Mouse (Mus musculus): ENCODE measurements around the gene Rfk. TPM values are rescaled to one million over a fixed set of nuclear protein-coding genes. Genes with fewer than 3 reads are reported as not detected.

Rfk gene
- polyA plus RNA-seq, 1 experiment from 2014 or later, result 69.7 TPM

DNA sequence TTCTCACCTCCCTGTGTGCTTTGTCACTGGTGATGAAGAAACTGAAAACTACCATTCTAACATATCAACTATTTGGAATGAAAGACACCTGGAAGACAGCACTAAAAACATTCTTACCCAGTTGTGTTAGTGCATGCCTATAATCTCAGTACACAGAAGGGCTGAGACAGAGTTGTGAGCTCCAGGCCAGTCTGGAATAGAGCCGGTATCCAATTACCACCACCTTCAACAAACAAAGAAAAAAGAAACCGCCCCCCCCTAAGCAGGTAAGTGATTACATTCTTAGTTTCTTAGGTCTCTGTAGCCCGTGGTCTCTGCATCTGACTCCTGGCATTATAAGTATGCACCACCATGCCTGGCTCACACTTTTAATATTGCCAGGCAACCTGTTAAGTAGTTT lies 977 bp upstream of the Rfk start:
- peak overlapping the region; percentile 92; the same call in 1 of the 2 replicates for H3K4me3 ChIP-seq
- H3K36me3 ChIP-seq (replicated peaks), result peaks cover 19% of the 10 kb centered on the region
- peaks cover 15% of the 10 kb centered on the region for H3K27me3 ChIP-seq (replicated peaks; ENCODE audit: low read depth, poor library complexity, severe bottlenecking)
- no peak for DNase-seq (ENCODE audit: low spot score)
- H3K27ac ChIP-seq (replicated peaks), result no peak overlapping the region
- H3K4me1 ChIP-seq, result peaks cover 16% of the 10 kb centered on the region
- WGBS, result 13% methylated on average over 3 of the region's 3 CpGs
- no peaks in the 10 kb centered on the region for H3K9me3 ChIP-seq

DNA sequence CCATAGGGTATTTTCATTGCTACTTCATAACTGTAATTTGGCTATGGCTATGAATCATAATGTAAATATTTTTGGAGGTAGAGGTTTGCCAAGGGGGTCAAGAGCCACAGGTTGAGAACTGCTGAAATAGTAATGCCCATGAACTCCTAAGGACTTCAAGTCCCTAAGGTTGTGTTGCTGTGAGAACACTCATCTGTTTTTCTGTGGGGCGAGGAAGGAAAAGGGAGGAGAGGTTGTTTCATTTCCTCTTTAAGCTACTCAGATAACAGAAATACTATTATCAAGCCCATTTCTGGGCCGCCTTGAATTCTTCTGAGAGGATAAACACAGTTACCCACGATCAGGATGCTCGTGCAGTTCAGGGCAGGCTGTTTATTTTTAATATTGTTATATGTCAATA lies 3.0 kb downstream of the Rfk start:
- Histone ChIP-seq H3K36me3 (replicated peaks) (peaks cover 50% of the 10 kb centered on the region), H3K4me1 (peaks cover 16% of the 10 kb centered on the region)

DNA sequence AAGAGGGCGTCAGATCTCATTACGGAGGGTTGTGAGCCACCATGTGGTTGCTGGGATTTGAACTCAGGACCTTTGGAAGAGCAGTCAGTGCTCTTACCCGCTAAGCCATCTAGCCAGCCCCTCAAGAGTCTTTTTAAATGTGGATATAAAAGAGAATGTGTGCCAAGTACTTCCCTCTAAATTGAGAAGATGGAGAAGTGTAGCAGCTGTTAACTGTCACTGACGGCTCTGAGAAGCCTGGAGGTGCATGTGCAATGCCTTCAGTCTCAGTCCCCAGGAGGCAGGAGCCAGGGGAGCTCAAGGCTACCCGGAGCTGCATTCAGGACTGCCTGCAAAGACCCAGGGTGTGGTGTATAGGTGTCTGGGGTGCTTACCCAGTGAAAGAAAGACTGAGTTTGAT lies 4.1 kb downstream of the Rfk start:
- 84% methylated on average over 5 of the region's 5 CpGs for WGBS
- H3K4me3 ChIP-seq, result no peak overlapping the region
- H3K36me3 ChIP-seq (replicated peaks), result peaks cover 50% of the 10 kb centered on the region
- no peak overlapping the region for H3K27ac ChIP-seq (replicated peaks)
- H3K4me1 ChIP-seq, result peaks cover 15% of the 10 kb centered on the region
- H3K27me3 ChIP-seq (replicated peaks; ENCODE audit: low read depth, poor library complexity, severe bottlenecking), result peaks cover 5% of the 10 kb centered on the region
- no peaks in the 10 kb centered on the region for H3K9me3 ChIP-seq
- no peak for DNase-seq (ENCODE audit: low spot score)

More for the DNA sequence above, 3.0 kb downstream of the Rfk start:
- no peak for DNase-seq (ENCODE audit: low spot score)
- 85% methylated on average over 4 of the region's 4 CpGs for WGBS
- Histone ChIP-seq H3K9me3 (no peaks in the 10 kb centered on the region), H3K27ac (replicated peaks) (no peak overlapping the region), H3K27me3 (replicated peaks; ENCODE audit: low read depth, poor library complexity, severe bottlenecking) (peaks cover 15% of the 10 kb centered on the region), H3K4me3 (no peak overlapping the region)

DNA sequence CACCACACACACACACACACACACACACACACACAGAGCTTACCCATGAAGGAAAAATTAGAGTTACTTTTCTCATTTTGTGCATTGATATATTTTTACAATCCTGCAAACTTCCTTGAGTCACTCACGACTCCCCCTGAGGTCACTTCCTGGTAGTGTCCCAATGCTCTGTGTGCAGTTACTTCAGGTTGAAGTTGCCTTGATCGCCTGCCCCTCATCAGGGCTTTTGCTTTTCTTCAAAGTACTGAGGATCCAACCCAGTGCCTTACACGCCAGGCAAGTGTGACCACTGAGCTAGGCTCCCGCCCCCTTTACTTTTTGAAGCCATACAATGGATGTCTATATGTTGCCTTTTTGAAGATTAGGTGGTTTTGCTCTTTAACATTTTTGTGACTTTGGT lies 6.1 kb downstream of the Rfk start:
- 89% methylated on average over 4 of the region's 4 CpGs for WGBS

DNA sequence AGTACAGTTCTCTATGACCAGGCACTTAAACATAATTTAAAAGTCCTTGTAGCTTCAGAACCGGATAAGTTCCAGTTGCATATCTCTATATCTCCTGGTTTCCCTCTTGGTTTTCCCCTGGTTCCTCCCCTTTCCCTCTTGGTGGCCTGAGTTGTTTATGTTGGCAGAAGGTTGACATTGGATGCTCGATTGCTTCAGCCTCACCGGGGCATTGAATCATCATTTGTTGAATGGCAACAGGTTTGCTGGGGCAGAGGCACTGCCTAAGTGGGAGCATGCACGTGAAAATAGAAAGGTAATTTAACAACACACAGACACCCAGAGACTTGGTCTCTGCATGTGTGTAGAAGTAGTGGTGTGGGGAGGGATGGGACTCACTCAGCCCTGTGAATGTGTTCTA lies 6.7 kb downstream of the Rfk start:
- no peaks in the 10 kb centered on the region for H3K27me3 ChIP-seq (replicated peaks; ENCODE audit: low read depth, poor library complexity, severe bottlenecking)
- no peak for DNase-seq (ENCODE audit: low spot score)
- H3K27ac ChIP-seq (replicated peaks), result no peak overlapping the region
- no peaks in the 10 kb centered on the region for H3K9me3 ChIP-seq
- no peak overlapping the region for H3K4me3 ChIP-seq
- 90% methylated on average over 4 of the region's 4 CpGs for WGBS
- H3K36me3 ChIP-seq (replicated peaks), result peaks cover 50% of the 10 kb centered on the region
- no peaks in the 10 kb centered on the region for H3K4me1 ChIP-seq

More for the DNA sequence above, 6.1 kb downstream of the Rfk start:
- Histone ChIP-seq H3K27ac (replicated peaks) (no peak overlapping the region), H3K4me3 (no peak overlapping the region), H3K4me1 (peaks cover 4% of the 10 kb centered on the region; the same call in 1 of the 2 replicates), H3K9me3 (no peaks in the 10 kb centered on the region), H3K36me3 (replicated peaks) (peaks cover 50% of the 10 kb centered on the region), H3K27me3 (replicated peaks; ENCODE audit: low read depth, poor library complexity, severe bottlenecking) (no peaks in the 10 kb centered on the region)
- no peak for DNase-seq (ENCODE audit: low spot score)

DNA sequence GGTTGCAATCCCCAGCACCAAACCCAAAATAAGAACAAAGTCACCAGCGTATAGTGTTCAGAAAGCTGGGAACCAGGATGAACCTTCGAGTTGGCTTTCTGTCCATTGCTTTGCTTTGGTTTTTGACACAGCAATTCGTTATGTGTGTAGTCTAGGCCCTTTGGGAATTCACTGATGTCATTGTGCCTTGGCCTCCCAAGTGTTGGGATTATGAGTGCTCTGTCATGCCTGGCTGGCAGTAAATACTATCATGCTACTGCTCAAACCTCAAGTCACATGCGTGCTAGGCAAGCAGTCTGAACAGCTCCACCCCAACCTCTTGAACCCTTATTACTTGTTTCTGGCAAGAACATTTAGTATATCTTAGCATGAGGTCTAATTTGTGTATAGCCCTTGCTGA lies 9.3 kb downstream of the Rfk start:
- H3K36me3 ChIP-seq (replicated peaks), result peaks cover 28% of the 10 kb centered on the region
- H3K4me1 ChIP-seq, result no peaks in the 10 kb centered on the region
- H3K9me3 ChIP-seq, result peaks cover 9% of the 10 kb centered on the region; the same call in 1 of the 2 replicates
- no peaks in the 10 kb centered on the region for H3K27me3 ChIP-seq (replicated peaks; ENCODE audit: low read depth, poor library complexity, severe bottlenecking)
- 90% methylated on average over 4 of the region's 4 CpGs for WGBS
- no peak overlapping the region for H3K27ac ChIP-seq (replicated peaks)
- no peak for DNase-seq (ENCODE audit: low spot score)
- H3K4me3 ChIP-seq, result no peak overlapping the region

DNA sequence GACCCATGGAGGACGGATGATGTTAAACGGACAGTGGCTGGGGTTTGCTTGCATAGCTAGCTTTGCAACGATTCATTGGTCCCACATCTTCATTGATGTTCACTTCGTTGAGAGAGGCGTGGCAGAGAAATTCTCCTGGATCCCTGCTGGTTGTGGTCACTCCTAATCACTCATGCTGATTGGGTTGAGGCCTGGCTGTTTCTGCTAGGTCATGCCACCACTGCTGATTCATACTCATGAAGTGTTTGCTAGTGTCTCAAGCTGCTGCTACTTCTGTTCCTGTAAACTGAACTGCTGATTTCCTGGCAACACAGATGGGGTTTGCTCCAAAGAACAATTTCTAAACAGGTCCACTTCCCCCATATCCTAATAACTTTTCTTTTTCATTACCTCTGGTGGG lies 13.0 kb downstream of the Rfk start:
- Histone ChIP-seq H3K4me3 (no peak overlapping the region), H3K27me3 (replicated peaks; ENCODE audit: low read depth, poor library complexity, severe bottlenecking) (no peaks in the 10 kb centered on the region), H3K36me3 (replicated peaks) (no peaks in the 10 kb centered on the region), H3K4me1 (no peaks in the 10 kb centered on the region), H3K27ac (replicated peaks) (no peak overlapping the region), H3K9me3 (peaks cover 9% of the 10 kb centered on the region; the same call in 1 of the 2 replicates)
- no peak for DNase-seq (ENCODE audit: low spot score)
- 91% methylated on average over 5 of the region's 5 CpGs for WGBS

DNA sequence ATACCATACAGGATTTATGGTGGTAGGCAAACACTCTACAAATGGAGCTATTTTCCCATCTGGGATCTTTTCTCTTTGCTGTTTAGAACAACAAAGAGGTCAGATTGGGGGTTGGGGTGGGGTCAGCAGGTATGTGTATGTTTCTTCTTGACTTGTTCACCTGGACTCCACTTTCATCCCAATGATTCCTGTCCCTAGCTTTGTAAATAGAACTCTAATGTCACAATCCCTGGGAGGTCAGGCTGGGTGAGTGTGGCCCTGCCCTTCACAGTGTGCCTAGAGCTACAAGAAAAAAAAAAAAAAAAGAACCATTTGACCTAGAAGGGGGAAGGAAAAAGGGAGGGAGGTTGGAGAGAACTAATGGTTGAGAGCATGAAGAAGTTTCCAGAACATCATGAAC lies 14.7 kb downstream of the Rfk start:
- no peak for DNase-seq (ENCODE audit: low spot score)
- Histone ChIP-seq H3K9me3 (peaks cover 9% of the 10 kb centered on the region; the same call in 1 of the 2 replicates), H3K27ac (replicated peaks) (no peak overlapping the region), H3K4me3 (no peak overlapping the region), H3K4me1 (no peaks in the 10 kb centered on the region), H3K36me3 (replicated peaks) (no peaks in the 10 kb centered on the region), H3K27me3 (replicated peaks; ENCODE audit: low read depth, poor library complexity, severe bottlenecking) (no peaks in the 10 kb centered on the region)

DNA sequence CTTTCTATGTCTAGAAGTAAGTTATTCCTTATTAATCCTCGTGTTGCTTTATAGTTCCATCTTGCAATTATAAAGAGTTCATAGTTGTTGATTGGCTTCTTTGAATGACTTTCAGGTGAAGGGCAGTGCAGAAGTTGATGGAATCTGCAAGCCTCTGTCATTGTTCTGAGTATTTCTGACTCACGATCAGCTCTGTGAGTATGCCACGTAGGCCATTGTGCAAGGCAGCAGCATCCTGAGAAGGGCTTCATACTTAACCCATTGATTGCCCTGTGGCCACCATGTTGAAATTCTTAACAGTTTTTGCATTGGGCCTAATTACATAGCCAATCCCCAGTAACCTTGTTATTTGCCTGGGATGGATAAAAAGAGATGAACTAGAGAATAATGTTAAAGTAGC lies 15.5 kb downstream of the Rfk start:
- WGBS, result 67% methylated on average over 3 of the region's 3 CpGs
- H3K4me3 ChIP-seq, result no peak overlapping the region
- no peaks in the 10 kb centered on the region for H3K36me3 ChIP-seq (replicated peaks)
- H3K27me3 ChIP-seq (replicated peaks; ENCODE audit: low read depth, poor library complexity, severe bottlenecking), result no peaks in the 10 kb centered on the region
- no peak for DNase-seq (ENCODE audit: low spot score)
- H3K27ac ChIP-seq (replicated peaks), result no peak overlapping the region
- H3K9me3 ChIP-seq, result peaks cover 9% of the 10 kb centered on the region; the same call in 1 of the 2 replicates
- no peaks in the 10 kb centered on the region for H3K4me1 ChIP-seq

DNA sequence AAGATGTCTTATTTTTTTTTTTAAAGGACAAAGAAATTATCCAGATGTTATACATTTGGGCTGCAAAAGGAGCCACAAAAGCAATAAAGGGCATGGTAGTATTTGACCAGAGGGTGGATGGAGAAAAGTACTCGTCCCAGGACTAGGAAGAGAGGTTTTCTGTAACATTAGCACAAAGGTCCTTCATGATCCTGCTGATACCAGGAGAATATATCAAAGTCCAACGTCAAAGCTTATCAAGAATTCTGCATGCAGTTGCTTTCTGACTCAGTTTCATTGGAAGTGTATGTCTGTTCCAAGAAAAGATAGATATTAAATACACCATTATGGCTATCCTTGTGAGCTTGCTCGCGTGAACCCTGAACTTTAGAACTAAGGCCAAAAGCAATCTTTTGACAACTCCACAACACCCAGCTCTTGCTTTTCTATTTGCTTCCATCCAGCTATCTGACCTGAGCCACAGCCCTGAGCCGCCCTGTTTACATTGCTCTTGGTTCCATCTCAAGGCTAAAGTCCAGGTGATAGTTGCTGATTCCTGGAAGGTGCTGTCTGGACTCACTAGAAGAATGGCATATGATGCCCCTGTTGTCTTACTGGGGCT lies 16.7 kb downstream of the Rfk start:
- H3K4me3 ChIP-seq, result no peak overlapping the region
- WGBS, result 86% methylated on average over 5 of the region's 5 CpGs
- no peak for DNase-seq (ENCODE audit: low spot score)
- H3K4me1 ChIP-seq, result no peaks in the 10 kb centered on the region
- peaks cover 9% of the 10 kb centered on the region; the same call in 1 of the 2 replicates for H3K9me3 ChIP-seq
- no peaks in the 10 kb centered on the region for H3K27me3 ChIP-seq (replicated peaks; ENCODE audit: low read depth, poor library complexity, severe bottlenecking)
- H3K27ac ChIP-seq (replicated peaks), result no peak overlapping the region
- no peaks in the 10 kb centered on the region for H3K36me3 ChIP-seq (replicated peaks)

DNA sequence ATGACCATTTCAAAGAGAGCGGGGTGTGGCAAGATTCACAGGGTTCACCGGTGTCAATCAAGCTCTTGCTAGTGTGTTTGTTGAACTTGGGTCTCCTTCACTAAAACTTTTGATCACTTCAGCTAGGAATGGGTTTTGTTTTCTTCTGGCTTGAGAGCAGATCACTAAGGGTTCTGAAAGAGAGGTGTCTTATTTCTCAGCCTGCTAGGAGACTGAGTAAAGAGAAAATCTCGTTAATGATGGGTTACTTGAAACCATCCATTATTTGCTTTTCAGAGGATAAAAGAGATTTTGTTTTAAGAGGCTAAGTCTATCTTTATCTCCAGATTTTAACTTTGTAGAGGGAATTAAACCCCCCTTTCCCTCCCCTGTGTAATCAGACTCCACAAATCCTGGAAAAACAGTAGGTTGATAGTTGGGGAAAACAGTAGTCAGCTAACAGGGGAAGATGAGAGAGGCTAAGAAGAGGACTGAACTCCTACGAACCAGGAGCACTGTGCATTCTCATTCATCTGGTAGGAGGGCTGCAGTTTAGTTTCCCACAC lies 19.1 kb downstream of the Rfk start:
- no peak for DNase-seq (ENCODE audit: low spot score)
- Histone ChIP-seq H3K36me3 (replicated peaks) (no peaks in the 10 kb centered on the region), H3K27ac (replicated peaks) (no peak overlapping the region), H3K9me3 (no peaks in the 10 kb centered on the region), H3K4me1 (no peaks in the 10 kb centered on the region), H3K4me3 (no peak overlapping the region), H3K27me3 (replicated peaks; ENCODE audit: low read depth, poor library complexity, severe bottlenecking) (no peaks in the 10 kb centered on the region)
- whole genome bisulfite sequencing, result 46% methylated on average over 4 of the region's 4 CpGs

DNA sequence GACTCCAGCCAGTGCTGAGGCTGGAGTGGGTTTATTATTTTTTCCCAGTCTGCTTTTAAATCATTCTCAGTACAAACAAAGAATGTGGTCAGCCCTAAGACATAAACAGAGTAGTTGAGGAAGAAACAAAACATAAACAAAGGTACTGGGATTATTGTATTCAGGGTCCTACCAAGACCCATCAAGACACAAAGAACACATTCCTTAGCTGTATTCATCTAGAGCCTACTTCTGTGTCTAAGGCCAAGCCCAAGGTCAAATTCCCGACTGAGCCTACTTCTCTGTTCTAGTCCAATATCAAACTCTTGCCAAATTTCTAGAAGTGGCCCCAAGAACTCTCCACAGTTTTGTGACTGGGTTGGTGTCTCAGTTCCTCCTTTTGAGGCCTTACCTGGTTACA lies 24.0 kb downstream of the Rfk start:
- Histone ChIP-seq H3K27ac (replicated peaks) (no peak overlapping the region), H3K27me3 (replicated peaks; ENCODE audit: low read depth, poor library complexity, severe bottlenecking) (no peaks in the 10 kb centered on the region), H3K4me3 (no peak overlapping the region), H3K4me1 (no peaks in the 10 kb centered on the region), H3K36me3 (replicated peaks) (no peaks in the 10 kb centered on the region), H3K9me3 (no peaks in the 10 kb centered on the region)
- DNase-seq (ENCODE audit: low spot score), result no peak
- WGBS, result 79% methylated on average over 1 of the region's 1 CpGs

DNA sequence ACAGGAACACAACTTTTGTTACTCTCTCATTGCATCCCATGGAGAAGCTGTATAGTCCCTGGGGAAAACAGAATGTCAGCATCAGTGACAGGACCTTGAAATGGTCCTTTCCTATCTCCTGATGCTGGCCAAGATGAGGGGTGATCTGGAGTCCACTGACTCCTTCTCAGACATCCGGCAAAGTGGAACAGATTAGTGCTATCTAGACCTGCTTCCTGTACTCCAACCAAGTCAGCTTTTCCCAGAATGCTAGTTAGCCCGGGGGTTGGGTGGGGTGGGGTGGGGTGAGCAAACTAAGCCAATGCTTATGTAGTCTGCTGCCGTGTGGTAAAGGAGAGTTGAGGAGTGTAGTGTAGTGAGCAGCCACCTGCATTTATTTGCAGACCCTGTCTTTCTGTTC lies 29.5 kb downstream of the Rfk start:
- Histone ChIP-seq H3K4me3 (no peak overlapping the region), H3K27ac (replicated peaks) (no peak overlapping the region), H3K4me1 (no peaks in the 10 kb centered on the region), H3K36me3 (replicated peaks) (no peaks in the 10 kb centered on the region), H3K9me3 (no peaks in the 10 kb centered on the region), H3K27me3 (replicated peaks; ENCODE audit: low read depth, poor library complexity, severe bottlenecking) (no peaks in the 10 kb centered on the region)
- DNase-seq (ENCODE audit: low spot score), result no peak
- WGBS, result 81% methylated on average over 3 of the region's 3 CpGs
